Mouse (Mus musculus) mesoderm, embryonic 11.5 days (tissue): ENCODE measurements around the gene Slc38a8.

ENCODE experiments used
- DNase-seq: peaks from one replicate; pipeline ENCODE4 v3.0.0-alpha.2; 2012; ENCODE audit warnings: low read depth, low spot score

Gene Slc38a8

DNA sequence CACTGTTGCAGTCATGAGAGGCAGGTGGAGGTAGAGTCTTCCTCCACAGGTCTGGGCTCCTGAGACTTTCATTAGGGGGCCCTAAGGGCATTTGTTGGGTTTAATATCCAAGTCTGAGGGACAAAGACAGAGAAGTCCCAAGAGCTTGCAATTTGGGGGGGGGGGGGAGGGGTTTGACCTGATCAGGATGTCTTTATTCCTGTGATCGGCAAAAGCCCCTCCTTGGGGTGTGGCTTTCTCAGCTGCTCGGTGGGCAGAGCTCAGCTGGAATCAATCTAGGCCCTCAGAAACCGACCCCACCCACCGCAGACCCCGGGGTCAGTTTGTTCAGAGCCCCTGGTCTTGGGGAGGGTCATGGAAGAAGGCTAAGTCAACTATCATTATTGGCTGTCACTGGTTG is at the start of gene Slc38a8:
Slc38a8 (minus strand) TSS at position 101 of the 400 bp plus-strand sequence.
- no peak for DNase-seq

DNA sequence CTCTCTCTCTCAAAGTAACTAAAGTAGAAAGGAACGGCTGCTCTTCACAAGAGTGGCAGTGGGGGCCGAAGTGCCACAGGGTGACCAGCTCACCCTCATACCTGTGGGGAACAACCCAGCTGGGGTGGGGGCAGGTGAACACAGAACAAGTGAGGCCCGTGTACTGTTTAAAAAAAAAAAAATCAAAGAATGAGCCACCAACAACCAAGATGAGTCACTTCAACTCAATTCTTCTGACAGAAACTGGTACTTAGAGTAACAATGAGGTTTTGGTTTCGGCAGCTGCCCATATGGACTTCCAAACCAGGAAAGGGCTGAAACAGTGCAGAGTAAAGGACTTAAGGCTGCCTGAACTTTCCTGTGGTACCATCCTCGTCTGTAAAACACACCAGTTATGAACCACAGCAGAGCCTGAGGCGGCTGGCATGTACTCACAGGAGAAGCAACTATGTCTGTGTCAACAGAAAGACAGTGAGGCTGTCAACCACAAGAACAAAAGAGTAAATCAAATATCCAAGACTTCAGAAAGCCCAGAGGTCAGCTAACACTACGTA is 47.1 kb upstream of the Slc38a8 start:
- no peak for DNase-seq

DNA sequence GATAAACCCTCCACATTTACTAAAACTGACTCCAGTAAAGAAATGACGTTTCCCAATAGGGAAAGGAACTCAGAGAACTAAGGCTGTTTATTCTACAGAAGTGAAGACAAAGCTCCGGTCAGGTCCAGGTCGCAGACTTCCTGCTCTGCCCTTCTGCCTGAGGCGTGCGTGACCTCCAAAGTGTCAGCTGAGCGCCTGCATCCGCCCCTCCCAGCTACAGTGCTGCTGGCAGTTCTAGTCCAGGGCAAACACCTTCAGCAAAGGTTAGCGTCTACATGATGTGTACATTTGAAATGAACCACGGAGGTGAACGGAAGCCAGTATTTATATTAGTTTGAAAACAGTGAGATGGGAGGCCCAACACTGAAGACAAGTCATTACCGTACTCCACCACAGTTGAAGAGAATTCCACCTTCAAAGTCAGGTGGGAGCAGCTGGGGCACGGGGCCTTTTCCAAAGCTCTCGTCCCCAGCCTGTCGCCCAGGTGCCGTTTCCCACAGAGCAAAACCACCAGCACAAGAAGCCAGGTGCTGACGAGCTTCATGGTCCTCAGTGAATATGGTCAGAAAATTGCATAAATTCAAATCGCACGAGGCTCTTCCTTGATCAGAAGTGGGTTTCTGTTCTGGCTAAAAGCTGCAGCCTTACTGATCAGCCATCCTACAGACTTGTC is 45.7 kb upstream of the Slc38a8 start:
- DNase-seq: no peak

DNA sequence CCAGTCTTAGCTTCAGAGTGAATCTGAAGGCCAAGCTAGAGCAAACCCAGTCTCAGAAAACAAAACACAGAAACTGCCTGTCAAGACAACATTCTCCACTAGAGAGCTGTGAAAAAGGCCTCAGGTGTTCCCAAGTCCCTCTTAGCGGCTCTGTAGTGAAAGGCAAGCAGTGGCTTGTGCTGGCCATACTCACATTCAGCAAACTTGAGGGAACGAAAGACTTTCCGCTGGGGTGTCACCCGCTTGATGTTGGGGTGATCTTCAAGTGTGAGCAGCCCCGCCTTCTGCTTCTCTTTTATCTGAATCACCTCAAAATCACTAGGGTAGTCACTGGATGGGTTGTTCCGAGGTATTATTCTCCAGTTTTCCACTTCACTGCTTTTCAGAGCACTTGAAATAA is 44.3 kb upstream of the Slc38a8 start:
- no peak for DNase-seq

DNA sequence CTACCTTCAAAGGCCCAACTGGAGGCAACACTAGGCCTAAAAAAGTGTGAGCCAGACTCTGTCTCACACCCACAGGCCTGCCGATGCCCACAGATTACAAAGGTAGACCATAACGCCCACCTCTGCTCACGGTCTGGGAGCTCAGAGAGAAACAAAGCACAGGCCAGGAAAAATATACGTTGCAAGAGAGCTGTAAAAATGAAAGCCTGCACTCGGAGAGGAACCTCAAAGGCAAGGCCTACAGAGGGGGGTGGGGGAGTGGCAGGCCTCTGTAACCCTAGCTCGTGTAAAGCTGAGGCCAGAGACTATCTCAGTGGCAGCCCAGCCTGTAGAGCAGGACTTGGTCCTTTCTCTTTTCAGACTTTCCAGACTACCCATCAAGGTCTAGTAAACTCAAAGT is 43.7 kb upstream of the Slc38a8 start:
- no peak for DNase-seq

DNA sequence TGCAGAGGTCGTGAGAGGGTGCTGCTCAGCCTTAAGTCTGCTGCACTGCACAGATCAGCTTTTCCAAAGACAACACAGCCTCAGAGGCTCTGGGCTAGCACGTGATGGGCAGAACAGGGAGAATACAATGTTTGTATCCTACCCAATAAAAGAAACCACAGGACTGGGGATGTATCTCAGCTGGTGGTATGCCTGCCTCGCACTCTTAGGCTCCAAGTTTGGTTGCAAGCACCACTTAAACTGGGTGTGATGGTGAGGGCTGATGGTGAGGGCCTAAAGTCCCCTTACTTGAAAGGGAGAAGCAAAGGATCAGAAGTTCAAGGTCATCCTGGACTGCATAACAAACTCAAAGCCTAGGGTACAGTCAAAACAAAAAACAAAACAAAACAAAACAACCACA is 43.1 kb upstream of the Slc38a8 start:
- DNase-seq: no peak

DNA sequence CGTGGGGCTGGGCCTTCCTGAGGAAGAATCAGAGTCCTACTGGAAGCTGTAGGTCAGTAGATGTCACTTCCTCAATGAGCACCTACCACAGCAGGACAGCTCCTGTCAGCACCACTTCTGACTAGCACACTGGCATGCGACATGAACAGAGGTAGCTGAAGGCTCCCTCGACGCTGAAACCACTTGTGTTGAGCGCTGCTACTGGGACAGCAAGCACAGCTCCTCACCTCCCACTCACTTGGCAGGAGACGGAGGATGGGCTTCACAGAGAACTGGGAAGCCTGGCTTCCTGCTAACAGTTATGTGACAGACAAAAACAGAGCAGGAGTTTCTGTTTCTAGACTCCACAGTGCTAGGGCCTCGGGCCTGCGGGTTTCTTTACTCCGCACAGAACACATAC is 30.5 kb upstream of the Slc38a8 start:
- DNase-seq: no peak

DNA sequence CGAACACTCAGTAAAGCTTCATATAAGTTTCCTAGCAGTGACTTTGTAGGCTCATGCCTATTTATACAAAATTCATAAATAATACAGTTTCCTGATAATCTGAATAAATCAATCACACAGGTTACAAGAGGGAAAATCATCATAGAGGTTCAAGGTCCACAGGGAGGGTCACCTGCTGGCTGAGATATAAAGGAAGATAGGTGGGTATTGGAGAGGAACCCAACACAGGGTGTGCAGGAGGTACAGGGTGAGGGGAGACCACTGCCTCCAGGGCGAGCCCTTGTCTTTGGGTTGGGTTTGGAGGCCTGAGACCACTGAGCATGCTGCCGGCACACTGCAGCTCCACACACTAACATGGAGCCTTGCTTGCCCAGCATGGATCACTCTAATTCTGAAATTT is 29.9 kb upstream of the Slc38a8 start:
- no peak for DNase-seq

DNA sequence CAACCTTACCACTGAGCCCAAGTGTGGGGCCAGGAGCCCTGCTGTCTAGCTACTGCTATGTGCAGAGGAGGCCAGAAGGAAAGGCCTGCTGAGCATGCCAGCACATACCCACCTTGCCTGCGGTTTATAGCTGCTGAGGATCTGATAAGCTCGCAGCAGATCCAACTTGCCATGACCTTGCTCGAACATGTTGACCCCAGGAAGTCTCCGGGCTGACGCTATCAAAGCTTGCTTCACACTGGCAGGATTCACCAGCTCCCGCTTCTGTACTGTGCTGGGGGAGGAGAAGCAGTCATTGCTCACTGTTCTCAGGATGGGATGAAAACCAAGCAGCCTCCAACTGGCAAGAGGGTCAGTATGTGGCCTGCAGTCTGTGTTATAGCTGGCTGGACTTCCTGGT is 29.4 kb upstream of the Slc38a8 start:
- no peak for DNase-seq

DNA sequence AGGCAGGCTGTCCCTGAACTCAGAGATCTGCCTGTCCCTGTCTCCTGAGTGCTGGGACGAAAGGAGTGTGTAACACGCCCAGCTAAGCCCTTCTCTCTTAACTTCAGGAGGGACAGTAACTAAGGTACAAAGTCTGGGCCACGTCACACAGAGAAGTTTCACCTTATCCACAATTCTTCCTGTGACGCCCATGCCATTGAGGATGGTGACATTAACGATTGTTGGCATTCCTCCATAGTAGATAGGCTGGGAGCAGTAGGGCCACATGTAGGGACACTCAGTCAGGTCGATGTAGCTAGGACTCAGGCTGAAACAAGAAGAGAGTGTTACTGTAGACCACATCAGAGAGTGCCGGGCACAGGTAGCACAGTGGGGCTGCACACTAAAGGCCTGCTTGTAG is 27.3 kb upstream of the Slc38a8 start:
- no peak for DNase-seq

DNA sequence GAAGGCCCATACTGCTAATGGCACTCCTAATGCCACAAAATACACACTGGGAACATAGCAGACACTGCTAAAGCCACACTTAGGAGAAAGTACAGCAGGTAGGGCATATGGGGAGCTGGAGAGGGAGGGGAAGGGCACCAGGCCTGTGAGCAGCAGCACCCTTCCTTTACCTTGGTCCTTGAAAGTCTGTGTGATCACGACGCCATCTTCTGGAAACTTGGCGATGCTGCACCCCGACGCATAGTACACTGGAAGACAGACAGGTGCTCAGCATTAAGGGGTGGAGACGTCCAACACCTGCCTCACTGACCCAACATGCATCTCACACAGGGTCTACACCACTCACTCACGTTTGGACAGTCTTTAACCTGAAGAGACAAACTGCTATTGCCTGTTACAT is 18.6 kb upstream of the Slc38a8 start:
- DNase-seq: no peak

DNA sequence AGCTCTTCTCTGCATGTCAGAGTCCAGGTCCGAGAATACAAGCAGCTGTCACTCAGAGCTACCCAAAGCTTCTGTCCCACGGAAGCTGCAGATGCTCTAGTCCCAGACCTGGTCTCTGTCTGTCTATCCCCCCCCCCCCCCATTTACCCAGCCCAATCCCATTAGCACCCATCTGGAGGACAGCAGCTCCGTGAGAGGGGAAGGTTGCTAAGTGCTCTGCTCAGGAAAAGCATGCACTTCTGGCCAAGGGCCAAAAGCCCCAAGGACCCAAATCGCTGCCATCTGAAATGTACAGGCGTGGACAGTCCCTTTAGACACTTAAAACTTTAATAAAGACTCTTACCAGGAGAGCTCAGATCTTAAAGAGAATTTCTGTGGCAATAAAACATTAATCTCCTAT is 15.2 kb upstream of the Slc38a8 start:
- DNase-seq: no peak

DNA sequence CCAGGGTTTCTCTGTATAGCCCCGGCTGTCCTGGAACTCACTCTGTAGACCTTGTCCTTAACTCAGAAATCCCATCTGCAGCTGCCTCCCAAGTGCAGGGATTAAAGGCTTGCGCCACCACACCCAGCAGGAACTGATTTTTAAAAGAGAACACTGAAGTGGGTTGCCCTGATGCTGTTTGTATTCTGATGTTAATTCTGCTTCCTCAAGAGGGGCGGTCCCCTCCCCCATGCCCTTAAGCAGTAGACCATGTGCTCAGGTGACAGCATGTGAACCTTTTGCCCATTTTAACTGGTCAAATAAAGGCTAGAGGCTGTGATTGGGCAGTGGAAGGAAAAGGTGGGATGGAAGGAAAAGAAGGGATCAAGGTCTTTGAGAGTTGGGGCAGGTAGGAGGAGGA is 14.3 kb upstream of the Slc38a8 start:
- DNase-seq: no peak

DNA sequence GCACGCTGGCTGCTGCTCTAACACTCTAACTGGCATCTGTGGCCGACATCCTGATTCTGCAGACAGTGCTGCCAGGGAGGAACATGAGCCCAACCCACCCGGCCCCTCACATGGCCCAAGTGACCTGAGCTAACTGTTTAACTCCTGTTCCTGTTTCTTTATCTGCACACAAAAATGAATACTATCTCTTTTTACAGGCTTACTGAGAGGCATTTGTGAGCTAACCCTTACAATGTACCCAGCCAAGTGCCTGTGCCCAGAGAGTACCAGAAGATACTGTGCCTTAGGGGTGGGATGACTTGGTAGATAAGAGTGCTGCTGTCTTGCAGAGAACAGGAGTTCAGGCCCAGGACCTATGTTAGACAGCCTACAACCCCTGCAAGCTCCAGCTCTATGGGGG is 13.4 kb upstream of the Slc38a8 start:
- no peak for DNase-seq

DNA sequence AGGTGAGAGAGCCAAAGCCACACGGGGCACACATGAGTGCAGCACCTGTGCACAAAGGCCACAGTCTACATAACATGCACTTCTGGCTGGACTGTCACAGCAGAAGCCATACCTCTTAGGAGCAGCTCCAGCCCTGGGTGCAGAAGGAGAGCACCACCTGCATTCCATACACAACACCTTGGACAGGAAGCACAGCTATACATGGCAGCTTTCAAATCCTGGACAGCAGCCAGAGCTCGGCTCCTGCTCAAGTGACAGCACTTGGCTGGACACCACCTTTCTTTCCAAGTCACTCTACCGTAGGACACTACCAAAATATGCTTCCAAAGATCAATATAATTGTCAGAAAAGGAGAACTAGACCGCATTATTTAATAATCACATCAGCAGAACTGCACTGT is 11.9 kb upstream of the Slc38a8 start:
- DNase-seq: no peak

DNA sequence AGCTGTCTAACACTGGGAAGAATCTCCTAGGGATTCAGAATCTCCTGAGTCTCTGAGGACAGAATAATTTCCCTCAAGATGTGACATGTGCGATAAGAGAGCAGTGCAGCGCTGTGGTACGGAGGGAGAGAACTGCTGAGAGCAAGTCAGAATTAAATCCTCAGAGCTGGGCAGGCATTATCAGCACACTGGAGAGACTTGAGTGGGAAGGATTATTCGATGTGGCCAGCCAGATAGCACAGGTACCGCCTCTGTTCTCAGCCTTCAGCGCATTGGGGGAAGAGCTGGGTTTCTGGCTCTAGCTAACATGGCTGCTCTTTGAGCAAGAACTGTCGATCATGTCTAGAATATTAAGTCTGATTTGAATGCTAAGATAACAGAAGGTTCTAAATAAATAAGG is 10.2 kb upstream of the Slc38a8 start:
- DNase-seq: no peak

DNA sequence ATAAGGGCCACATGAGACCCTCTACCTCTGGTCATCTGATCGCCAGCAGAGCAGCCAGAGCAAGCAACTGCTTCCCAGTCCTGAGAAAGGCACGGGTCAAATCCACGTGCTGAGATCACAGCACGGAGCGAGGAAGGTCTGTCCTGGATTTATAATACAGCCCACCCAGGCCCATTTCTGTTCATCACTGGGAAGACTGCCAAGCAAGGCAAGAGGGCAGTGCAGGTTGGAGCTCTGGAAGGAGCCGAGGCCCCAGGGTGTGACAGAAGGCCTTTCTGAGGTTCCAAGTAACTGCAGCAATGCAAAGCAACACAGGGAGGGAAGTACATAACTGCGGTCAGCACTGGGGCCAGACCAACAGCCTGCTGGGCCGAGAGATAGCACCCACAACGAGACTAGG is 9.0 kb upstream of the Slc38a8 start:
- no peak for DNase-seq

DNA sequence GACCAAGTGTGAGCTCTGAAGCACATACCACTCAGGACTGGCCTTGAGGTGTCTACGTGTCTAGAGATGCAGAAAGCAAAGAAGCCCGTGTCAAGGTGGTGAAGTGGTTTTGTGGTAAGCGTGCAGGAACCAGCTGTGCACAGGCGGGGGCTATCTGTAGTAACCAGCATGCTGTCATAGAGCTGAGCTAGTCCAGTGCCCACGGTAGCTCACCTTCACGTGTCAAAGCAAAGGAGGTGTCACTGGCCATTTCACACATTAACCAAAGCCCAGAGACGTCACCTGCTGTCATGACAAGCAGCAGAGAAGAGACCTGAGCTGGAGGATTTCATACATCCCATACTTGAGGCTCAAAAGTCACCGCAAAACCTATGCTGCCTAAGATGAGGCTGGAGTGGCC is 4.6 kb upstream of the Slc38a8 start:
- no peak for DNase-seq

DNA sequence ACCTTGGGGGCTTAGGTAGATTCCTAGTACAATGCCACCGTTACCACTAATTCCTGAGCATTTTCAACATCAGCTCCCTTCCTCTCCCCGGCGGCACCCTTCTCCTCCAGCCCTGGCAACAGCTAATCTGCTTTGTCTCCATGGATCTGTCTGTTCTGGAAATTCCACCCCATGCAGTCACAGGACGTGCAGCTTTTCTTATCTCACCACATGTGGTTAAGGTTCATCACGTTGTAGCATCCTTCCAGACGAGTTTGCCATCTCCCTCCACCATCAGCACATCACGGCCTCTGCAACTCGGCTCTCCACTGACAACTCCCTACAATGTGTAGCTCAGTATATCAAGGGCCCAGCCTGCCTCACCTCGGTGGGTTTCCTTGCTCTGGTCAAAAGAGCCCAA is 4.0 kb upstream of the Slc38a8 start:
- DNase-seq: no peak

DNA sequence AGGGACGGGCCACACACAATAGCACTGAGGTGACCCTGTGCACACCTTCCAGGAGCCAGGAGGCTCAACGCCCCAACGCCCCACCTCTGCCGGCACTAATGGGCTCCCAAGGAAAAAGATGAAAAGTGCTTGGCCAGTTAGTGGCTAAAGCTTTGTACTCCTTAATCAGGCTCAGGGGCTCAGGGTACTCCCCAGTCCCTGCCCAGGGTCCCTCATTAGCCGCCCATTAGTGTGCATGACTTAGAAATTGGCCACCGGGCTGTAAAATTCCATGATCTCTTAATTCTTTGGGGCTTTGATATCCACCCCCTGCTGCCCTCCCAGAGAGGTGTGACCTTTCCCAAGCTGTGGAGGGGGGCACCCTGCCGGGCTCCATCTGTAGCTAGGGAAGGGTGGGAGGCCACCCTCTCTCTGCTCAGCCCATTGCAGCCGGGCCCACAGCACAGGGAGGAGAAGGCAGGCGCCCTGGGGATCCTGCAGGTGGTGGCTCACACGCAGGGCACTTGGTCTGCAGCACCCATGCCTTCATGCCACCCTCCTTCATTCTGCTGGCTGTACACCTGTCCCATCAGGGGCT is 1.8 kb upstream of the Slc38a8 start:
- no peak for DNase-seq

DNA sequence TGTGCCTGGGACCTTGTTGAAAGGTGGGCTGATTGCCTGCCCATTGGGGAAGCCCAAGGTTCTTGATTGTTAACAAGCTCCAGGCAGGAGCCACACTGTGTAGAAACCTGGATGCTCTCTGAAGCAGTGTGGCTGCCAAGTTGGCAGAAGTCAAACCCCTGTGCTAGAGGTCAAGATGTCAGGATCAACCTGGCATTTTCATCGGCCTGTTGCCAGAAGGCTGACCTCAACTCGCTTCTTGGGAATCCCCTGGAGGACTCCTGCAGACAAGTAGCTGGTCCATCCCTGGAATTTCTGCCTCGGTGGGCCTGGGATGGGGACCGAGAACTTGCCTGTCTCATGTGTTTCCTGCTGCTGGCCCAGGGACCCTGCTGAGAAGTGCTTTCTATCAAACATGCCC is 613 bp upstream of the Slc38a8 start:
- DNase-seq: no peak

DNA sequence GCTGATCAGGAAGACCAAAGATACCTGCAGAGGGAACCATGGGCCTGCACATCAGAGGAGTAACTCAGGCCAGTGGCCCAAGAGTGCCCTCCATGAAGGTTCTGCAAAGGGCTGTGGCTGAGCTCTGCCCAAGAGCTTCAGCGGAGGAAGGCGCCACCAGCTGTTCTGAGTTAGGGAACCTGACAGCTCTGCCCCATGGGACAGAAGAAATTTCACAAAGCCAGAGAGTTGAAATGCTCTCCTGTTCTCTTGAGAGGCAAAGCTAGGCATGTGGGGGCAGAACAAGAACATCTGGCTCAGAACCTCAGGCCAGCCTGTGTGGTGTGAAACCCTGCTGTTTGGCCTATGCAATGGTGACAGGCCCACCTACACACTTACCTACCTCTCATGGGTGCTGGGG is 1.7 kb downstream of the Slc38a8 start:
- peak; percentile 20 for DNase-seq

DNA sequence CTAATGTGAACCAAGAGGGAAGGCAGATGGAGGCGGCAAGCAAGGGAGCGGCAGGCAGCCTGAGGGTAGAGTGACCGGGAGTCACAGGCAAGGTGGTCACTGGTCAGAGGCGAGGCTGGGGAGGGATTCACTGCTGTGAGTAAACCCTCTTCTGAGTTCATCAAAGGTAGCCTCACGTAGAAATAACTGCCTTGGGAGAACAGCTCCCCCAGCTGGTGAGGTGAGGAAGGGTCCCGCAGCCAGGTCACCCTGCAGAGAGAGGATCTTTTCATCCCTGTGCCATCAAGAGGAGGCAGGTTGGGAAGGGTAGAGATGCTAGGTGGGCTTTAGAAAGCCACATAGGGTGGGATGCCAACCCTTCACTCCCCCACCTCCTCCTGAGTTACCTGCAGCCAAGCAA is 4.7 kb downstream of the Slc38a8 start:
- no peak for DNase-seq

DNA sequence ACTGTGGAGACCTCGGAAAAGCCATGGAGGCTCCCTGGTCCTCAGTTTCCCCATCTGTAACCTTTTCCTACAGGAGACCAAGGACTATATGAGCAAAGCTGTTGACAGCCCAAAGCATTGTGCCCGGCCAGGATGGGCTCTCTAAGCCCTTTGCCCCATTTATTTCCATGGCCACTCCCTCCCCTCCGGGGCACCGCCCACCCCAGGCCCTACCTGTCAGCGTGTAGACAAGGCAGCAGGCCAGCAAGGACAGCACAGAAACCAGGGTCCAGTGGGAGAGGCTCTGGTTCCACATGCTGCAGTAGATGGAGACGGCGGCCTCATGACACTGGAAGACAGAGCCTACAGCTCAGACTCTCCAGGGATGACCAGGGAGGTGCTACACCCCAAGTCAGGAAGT is 14.4 kb downstream of the Slc38a8 start:
- no peak for DNase-seq
